ENCODE assay signal across 20 mouse cellular contexts in genomic region chr13:103338616-103339015, GRCm38 (mm10). TPM values are rescaled to one million over a fixed set of nuclear protein-coding genes. Genes with fewer than 3 reads are reported as not detected.
A peak's percentile ranks its signal among the peaks of the same experiment; 100 is the strongest.
DNase-seq lines count a peak whose midpoint lies in the region; ATAC-seq lines count a peak whose summit lies in the region.
"Had no signal": no experiment of that assay in that cellular context is flagged by ENCODE, and none has a peak within 500 bp of the region (broad histone marks: within the 10 kb centered on the region; RNA-seq: fewer than 3 reads in every experiment).

No protein-coding gene starts in this region.

- H3K27me3 ChIP-seq in heart, embryonic 12.5 days (replicated peaks): peaks cover 12% of the 10 kb centered on the region; the same call in 1 of the 2 replicates

- no peak overlapping the region for H3K27ac ChIP-seq in heart, embryonic 12.5 days (ENCODE audit: poor library complexity, severe bottlenecking)
- H3K27ac ChIP-seq: forebrain, embryonic 13.5 days; left cerebral cortex, adult 2 months; liver, embryonic 13.5 days had no signal

- no peak overlapping the region for H3K4me3 ChIP-seq in heart, embryonic 12.5 days
- H3K4me3 ChIP-seq: erythroblast, embryonic 14.5 days; forebrain, embryonic 13.5 days; left cerebral cortex, adult 2 months; liver, embryonic 13.5 days had no signal

- DNase-seq in heart, adult 18-20 months: peak; percentile 73 to 90
- peak; percentile 23 for DNase-seq in brain, adult 2 months (ENCODE audit: low read depth, low spot score)
- peak; percentile 52 for DNase-seq in gastrocnemius, postnatal 14 days
- peak; percentile 41 to 57 for DNase-seq in heart, postnatal 36 days
- no peak for DNase-seq in adrenal gland, adult 18-20 months (ENCODE audit: low spot score in 2 of 2)
- no peak for DNase-seq in right cerebral cortex, postnatal 4 days
- DNase-seq: B cell, adult 2 months; cerebellum, adult 9-10 months; kidney, adult 2 months; kidney, postnatal 25 days; layer of hippocampus, adult 9-11 months; liver, embryonic 13.5 days; lung, embryonic 14.5 days; lung, postnatal 4 days; retina, postnatal 1 day; thymus, postnatal 25 days had no signal

- no peak for ATAC-seq in heart, embryonic 12.5 days (ENCODE audit: insufficient number of reproducible peaks, low FRiP score)
- ATAC-seq: forebrain, embryonic 13.5 days had no signal

- H3K36me3 ChIP-seq in heart, embryonic 12.5 days: no peaks in the 10 kb centered on the region
- H3K36me3 ChIP-seq: liver, embryonic 13.5 days had no signal

- H3K9me3 ChIP-seq in heart, embryonic 12.5 days (replicated peaks): 0 out of 2 replicates have a peak, but pooled peaks cover 3% of the 10 kb centered on the region
- H3K9me3 ChIP-seq: forebrain, embryonic 13.5 days; liver, embryonic 13.5 days had no signal

- no peak overlapping the region for H3K4me2 ChIP-seq in heart, embryonic 12.5 days
- H3K4me2 ChIP-seq: forebrain, embryonic 13.5 days; liver, embryonic 13.5 days; lung, embryonic 14.5 days had no signal

- peaks cover 11% of the 10 kb centered on the region for H3K4me1 ChIP-seq in heart, embryonic 12.5 days (replicated peaks)

- WGBS in heart, embryonic 12.5 days: 79% methylated on average over 2 of the region's 2 CpGs

- intact Hi-C loops in gastrocnemius, postnatal 14 days (cut with DNase I; ENCODE audit: low total_unique reads): loop anchor here (10.0 kb wide), 1 partner anchor 164 kb away; no protein-coding TSS in a partner anchor
- intact Hi-C loops in heart, postnatal 36 days (cut with DNase I): loop anchor here (5.0 kb wide), 1 partner anchor 304 kb away; no protein-coding TSS in a partner anchor

- H3K9ac ChIP-seq in heart, embryonic 12.5 days: no peak overlapping the region
- H3K9ac ChIP-seq: forebrain, embryonic 13.5 days; liver, embryonic 13.5 days; lung, embryonic 14.5 days had no signal

RNA-seq across cellular contexts. Expression of gene Mast4, which starts 4.3 kb away (rescaled TPM):
- 10 to 100 TPM; 21.4 to 30.3 TPM for total RNA-seq in heart, adult 18-20 months (2021)
- polyA plus RNA-seq in heart, embryonic 12.5 days (2016; fragmentation: Nextera tagmentation; extraction: Ambion mirVana): 52.1 and 55.0 TPM in 2 replicates
- 10 to 100 TPM; 28.0 to 31.2 TPM for total RNA-seq in gastrocnemius, postnatal 14 days (2021)
- 10 to 100 TPM; 26.8 to 29.3 TPM for total RNA-seq in heart, postnatal 36 days (2021)
- 10 to 100 TPM; 70.7 to 72.0 TPM for total RNA-seq in adrenal gland, adult 18-20 months (2021)

Comparison
In these comparisons a context has a peak if more than half of its experiments do, and no peak if none do; other contexts are left out.
1. DNase-seq: peak in heart, adult 18-20 months (2 of 2), brain, adult 2 months (single experiment), gastrocnemius, postnatal 14 days (single experiment) and heart, postnatal 36 days (2 of 2); none in adrenal gland, adult 18-20 months (0 of 2) and right cerebral cortex, postnatal 4 days (single experiment).